Mouse (Mus musculus): ENCODE data around the gene Sectm1a. TPM values are rescaled to one million over a fixed set of nuclear protein-coding genes. Genes with fewer than 3 reads are reported as not detected.
A peak's percentile ranks its signal among the peaks of the same experiment; 100 is the strongest.

Gene Sectm1a
- total RNA-seq (2014; rRNA removed) = 0.55 and 0.67 TPM in 2 replicates
- 0.76 and 0.81 TPM in 2 replicates for polyA plus RNA-seq (2012; rRNA removed)

DNA sequence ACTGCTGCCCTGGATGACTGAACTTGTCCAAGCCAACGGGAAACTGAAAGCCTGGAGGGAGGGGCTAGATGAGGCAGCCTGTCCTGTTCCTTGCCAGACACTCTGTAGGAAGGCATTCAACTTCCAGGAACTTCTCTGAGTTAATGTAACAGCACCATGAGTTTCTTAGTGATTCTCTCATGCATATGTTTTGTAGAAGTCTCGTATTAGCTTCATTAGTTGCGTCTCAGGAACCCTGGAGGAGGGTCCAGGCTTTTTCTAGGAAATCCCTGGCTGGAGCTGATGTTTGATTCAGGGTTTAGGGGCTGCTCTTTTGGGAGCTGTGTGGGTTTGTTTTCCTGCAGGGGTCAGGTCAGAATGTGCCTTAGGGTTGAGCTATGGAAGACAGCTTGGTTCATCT lies at the start of gene Sectm1a:
Gene Sectm1a (minus strand): TSS at position 101 of the 400 bp plus-strand sequence.
- Histone ChIP-seq H3K9ac (ENCODE audit: low read depth, low read length) (peak within 1 kb of the TSS; percentile 37), H3K4me1 (ENCODE audit: control insufficient read depth, insufficient read depth, low read length) (0 out of 2 replicates have a peak, but pooled peaks cover 3% of the 10 kb centered on the region), H3K27me3 (ENCODE audit: control insufficient read depth, insufficient read depth, low read length) (no peaks in the 10 kb centered on the region), H3K36me3 (ENCODE audit: control insufficient read depth, insufficient read depth, low read length) (no peaks in the 10 kb centered on the region), H3K4me3 (ENCODE audit: insufficient read depth, low read depth, low read length) (no peak within 1 kb of the TSS), H3K27ac (replicated peaks; ENCODE audit: insufficient read depth, low read depth, low read length) (no peak within 1 kb of the TSS), H3K79me2 (ENCODE audit: control insufficient read depth, insufficient read depth, low read length) (no peaks in the 10 kb centered on the region)
- DNase-seq (ENCODE audit: extremely low read depth, low read depth, low spot score) = no peak
- no peak for TF ChIP-seq POLR2A (IDR thresholded peaks at IDR 0.05; ENCODE audit: extremely low read depth, insufficient read depth, low read length)
- no peak for TF ChIP-seq CTCF (IDR thresholded peaks at IDR 0.05; ENCODE audit: low read depth, low read length)
- WGBS = 79% methylated on average over 3 of the region's 3 CpGs

DNA sequence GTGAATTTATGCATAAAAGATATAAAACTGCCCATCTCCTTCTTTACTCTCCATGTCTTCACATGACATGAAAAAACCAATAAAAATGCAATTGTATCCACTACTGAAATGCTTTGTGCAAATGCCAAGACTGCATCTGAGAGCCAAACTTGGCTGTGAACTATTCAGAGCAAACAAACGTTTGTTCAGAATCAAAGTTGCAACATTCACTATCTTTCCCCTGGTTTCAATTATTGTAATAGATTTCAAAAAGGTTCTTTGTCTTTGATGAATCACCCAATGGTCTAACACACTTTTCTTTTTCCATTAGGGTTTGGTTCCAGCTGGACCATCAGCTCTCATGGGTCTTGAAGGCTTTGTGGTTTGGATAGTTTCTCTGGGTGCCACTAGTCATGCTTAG lies 48.6 kb upstream of the Sectm1a start:
- H3K36me3 ChIP-seq (ENCODE audit: control insufficient read depth, insufficient read depth, low read length) = no peaks in the 10 kb centered on the region
- H3K27ac ChIP-seq (replicated peaks; ENCODE audit: insufficient read depth, low read depth, low read length) = no peak overlapping the region
- H3K79me2 ChIP-seq (ENCODE audit: control insufficient read depth, insufficient read depth, low read length) = no peaks in the 10 kb centered on the region
- H3K4me3 ChIP-seq (ENCODE audit: insufficient read depth, low read depth, low read length) = no peak overlapping the region
- DNase-seq (ENCODE audit: extremely low read depth, low read depth, low spot score) = peak; percentile 78
- 20% methylated on average over 1 of the region's 1 CpGs for WGBS
- no peaks in the 10 kb centered on the region for H3K4me1 ChIP-seq (ENCODE audit: control insufficient read depth, insufficient read depth, low read length)
- TF ChIP-seq POLR2A (IDR thresholded peaks at IDR 0.05; ENCODE audit: extremely low read depth, insufficient read depth, low read length) (no peak), CTCF (IDR thresholded peaks at IDR 0.05; ENCODE audit: low read depth, low read length) (no peak)
- no peak overlapping the region for H3K9ac ChIP-seq (ENCODE audit: low read depth, low read length)
- no peaks in the 10 kb centered on the region for H3K27me3 ChIP-seq (ENCODE audit: control insufficient read depth, insufficient read depth, low read length)

DNA sequence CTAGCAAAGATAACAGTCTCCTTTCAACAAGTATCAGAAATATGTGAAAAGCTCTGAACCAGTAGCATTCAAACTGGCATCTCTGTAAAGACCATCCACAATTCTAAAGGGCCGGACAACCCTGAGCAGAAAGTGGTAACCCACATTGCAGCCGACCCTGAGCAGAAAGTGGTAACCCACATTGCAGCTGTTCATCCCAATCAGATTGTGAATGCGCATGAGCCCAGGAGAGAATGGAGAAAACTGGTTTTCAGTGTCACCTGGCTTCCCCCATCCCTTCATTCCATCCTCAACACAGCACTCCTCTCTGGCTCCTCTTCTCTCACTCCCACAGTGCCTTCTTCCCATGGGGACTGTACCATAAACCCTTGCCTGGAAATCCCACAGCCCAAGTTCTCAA lies 46.4 kb upstream of the Sectm1a start:
- Histone ChIP-seq H3K27ac (replicated peaks; ENCODE audit: insufficient read depth, low read depth, low read length) (no peak overlapping the region), H3K4me1 (ENCODE audit: control insufficient read depth, insufficient read depth, low read length) (no peaks in the 10 kb centered on the region), H3K4me3 (ENCODE audit: insufficient read depth, low read depth, low read length) (no peak overlapping the region), H3K36me3 (ENCODE audit: control insufficient read depth, insufficient read depth, low read length) (no peaks in the 10 kb centered on the region), H3K79me2 (ENCODE audit: control insufficient read depth, insufficient read depth, low read length) (no peaks in the 10 kb centered on the region), H3K9ac (ENCODE audit: low read depth, low read length) (no peak overlapping the region), H3K27me3 (ENCODE audit: control insufficient read depth, insufficient read depth, low read length) (no peaks in the 10 kb centered on the region)
- no peak for DNase-seq (ENCODE audit: extremely low read depth, low read depth, low spot score)
- 90% methylated on average over 3 of the region's 3 CpGs for WGBS
- TF ChIP-seq POLR2A (IDR thresholded peaks at IDR 0.05; ENCODE audit: extremely low read depth, insufficient read depth, low read length) (no peak), CTCF (IDR thresholded peaks at IDR 0.05; ENCODE audit: low read depth, low read length) (no peak)

DNA sequence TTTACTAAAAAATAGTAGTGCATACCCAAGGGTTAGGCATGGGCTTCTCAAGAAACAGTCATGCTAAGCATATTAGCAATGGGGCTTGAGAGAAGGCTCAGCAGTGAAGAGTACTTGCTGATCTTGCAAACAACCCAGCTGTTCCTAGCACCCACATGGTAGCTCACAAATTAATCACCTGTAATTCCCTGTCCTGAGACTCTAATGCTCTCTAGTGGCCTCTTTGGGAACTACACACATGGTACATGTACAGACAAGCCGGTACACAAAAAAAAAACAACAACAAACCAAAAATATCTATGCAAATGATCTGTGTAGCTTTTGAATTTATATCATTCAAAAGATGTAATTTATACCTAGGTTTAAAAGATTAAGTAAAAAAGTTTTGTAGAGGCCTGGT lies 45.4 kb upstream of the Sectm1a start:
- TF ChIP-seq CTCF (IDR thresholded peaks at IDR 0.05; ENCODE audit: low read depth, low read length) = 0 out of 2 replicates have a peak, but pooled peaks have one; percentile 9
- TF ChIP-seq POLR2A (IDR thresholded peaks at IDR 0.05; ENCODE audit: extremely low read depth, insufficient read depth, low read length) = no peak
- Histone ChIP-seq H3K27me3 (ENCODE audit: control insufficient read depth, insufficient read depth, low read length) (no peaks in the 10 kb centered on the region), H3K4me1 (ENCODE audit: control insufficient read depth, insufficient read depth, low read length) (no peaks in the 10 kb centered on the region), H3K9ac (ENCODE audit: low read depth, low read length) (no peak overlapping the region), H3K4me3 (ENCODE audit: insufficient read depth, low read depth, low read length) (no peak overlapping the region), H3K79me2 (ENCODE audit: control insufficient read depth, insufficient read depth, low read length) (no peaks in the 10 kb centered on the region), H3K27ac (replicated peaks; ENCODE audit: insufficient read depth, low read depth, low read length) (no peak overlapping the region), H3K36me3 (ENCODE audit: control insufficient read depth, insufficient read depth, low read length) (no peaks in the 10 kb centered on the region)
- 90% methylated on average over 1 of the region's 1 CpGs for WGBS
- DNase-seq (ENCODE audit: extremely low read depth, low read depth, low spot score) = peak; percentile 21

DNA sequence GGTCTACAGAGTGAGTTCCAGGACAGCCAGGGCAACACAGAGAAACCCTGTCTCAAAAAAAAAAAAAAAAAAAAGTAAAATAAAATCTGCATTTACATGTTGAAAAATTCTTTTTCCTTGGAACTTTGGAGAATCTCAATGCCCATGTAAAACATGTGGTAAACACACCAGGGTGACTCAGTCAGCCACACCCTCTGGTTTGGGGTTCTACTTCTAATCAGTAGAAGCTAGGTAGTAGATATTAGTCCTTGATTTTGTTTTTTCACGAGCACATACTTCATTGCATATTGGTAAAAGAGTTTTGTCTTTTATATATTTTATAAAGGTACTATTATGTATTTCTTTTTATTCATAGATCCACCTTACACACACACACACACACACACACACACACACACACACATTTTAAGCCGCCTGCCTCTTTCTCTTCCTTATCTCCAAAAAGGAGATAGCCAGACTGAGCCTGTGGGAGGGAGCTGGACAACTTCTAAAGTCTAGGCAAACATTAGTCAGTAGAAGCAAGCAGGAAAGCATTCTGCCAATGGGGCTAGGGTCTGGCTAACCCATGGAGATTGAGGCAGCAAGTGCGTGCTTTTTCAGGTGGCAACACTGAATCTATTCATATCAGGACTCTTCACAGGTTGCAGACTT lies 44.6 kb upstream of the Sectm1a start:
- no peak overlapping the region for H3K27ac ChIP-seq (replicated peaks; ENCODE audit: insufficient read depth, low read depth, low read length)
- DNase-seq (ENCODE audit: extremely low read depth, low read depth, low spot score) = no peak
- TF ChIP-seq CTCF (IDR thresholded peaks at IDR 0.05; ENCODE audit: low read depth, low read length) (no peak), POLR2A (IDR thresholded peaks at IDR 0.05; ENCODE audit: extremely low read depth, insufficient read depth, low read length) (no peak)
- H3K4me3 ChIP-seq (ENCODE audit: insufficient read depth, low read depth, low read length) = no peak overlapping the region
- H3K9ac ChIP-seq (ENCODE audit: low read depth, low read length) = no peak overlapping the region
- no peaks in the 10 kb centered on the region; the same call in 1 of the 2 replicates for H3K4me1 ChIP-seq (ENCODE audit: control insufficient read depth, insufficient read depth, low read length)
- no peaks in the 10 kb centered on the region for H3K79me2 ChIP-seq (ENCODE audit: control insufficient read depth, insufficient read depth, low read length)
- no peaks in the 10 kb centered on the region for H3K27me3 ChIP-seq (ENCODE audit: control insufficient read depth, insufficient read depth, low read length)
- no peaks in the 10 kb centered on the region for H3K36me3 ChIP-seq (ENCODE audit: control insufficient read depth, insufficient read depth, low read length)
- WGBS = 89% methylated on average over 3 of the region's 3 CpGs

DNA sequence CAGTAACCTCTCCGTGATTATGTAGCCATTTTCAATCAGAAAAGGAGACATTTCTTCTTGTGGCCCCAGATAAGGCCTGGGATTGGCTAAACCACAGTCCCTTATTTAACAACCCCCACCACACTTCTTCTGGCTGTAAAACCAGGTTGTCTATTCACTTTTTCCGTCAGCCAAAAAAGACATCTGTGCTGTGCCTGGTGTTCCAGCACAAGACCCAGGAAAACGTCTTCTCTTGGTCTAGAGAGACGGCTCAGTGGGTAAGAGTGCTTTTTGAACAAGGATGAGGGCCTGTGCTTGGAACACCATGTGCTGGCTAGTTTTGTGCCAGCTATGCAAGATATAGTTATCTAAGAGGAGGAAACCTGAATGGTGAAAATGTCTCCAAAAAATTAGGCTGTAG lies 42.4 kb upstream of the Sectm1a start:
- no peaks in the 10 kb centered on the region for H3K79me2 ChIP-seq (ENCODE audit: control insufficient read depth, insufficient read depth, low read length)
- 97% methylated on average over 4 of the region's 4 CpGs for WGBS
- no peak for DNase-seq (ENCODE audit: extremely low read depth, low read depth, low spot score)

More for the DNA sequence above, 42.4 kb upstream of the Sectm1a start:
- Histone ChIP-seq H3K4me3 (ENCODE audit: insufficient read depth, low read depth, low read length) (no peak overlapping the region), H3K27me3 (ENCODE audit: control insufficient read depth, insufficient read depth, low read length) (no peaks in the 10 kb centered on the region), H3K9ac (ENCODE audit: low read depth, low read length) (no peak overlapping the region), H3K4me1 (ENCODE audit: control insufficient read depth, insufficient read depth, low read length) (no peaks in the 10 kb centered on the region; the same call in 1 of the 2 replicates), H3K27ac (replicated peaks; ENCODE audit: insufficient read depth, low read depth, low read length) (no peak overlapping the region), H3K36me3 (ENCODE audit: control insufficient read depth, insufficient read depth, low read length) (no peaks in the 10 kb centered on the region)
- TF ChIP-seq CTCF (IDR thresholded peaks at IDR 0.05; ENCODE audit: low read depth, low read length) (no peak), POLR2A (IDR thresholded peaks at IDR 0.05; ENCODE audit: extremely low read depth, insufficient read depth, low read length) (no peak)
